Mouse (Mus musculus): ENCODE measurements around the gene Hist1h2ah.

Gene Hist1h2ah

DNA sequence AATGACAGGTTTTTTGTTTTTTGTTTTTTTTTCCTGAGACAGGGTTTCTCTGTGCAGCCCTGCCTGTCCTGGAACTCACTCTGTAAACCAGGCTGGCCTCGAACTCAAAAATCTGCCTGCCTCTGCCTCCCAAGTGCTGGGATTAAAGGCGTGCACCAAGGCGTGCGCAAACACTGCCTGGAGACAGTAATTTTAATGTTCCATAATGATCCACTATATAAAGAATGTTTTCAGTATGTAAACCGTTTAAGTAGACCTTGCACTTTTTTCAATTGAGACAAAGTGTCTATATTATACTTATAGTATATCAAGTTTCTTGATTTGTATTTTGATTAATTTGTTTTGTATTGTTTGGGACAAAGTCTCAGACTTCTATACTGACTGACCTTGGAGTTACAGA, 4.0 kb upstream of the Hist1h2ah start:
- no peak for DNase-seq (ENCODE audit: low spot score)

DNA sequence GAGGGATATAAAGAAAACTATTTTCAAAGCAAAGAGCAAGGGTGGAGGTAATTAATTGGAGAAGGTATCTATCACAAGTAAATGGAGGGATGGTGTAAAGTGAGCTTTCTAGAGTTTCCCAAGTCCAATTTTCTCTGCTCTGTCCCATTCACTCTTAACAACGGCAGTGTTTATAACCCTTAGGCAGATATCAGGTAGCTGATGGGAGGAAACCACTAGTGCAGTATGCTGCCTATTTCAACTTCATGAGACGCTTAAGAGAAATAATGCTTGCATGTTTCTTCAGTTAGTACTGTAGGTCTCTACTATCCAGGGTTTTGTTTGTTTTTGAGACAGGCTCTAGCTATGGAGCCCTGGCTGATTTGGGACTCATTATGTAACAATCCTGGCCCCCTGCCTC, 2.0 kb upstream of the Hist1h2ah start:
- no peak for DNase-seq (ENCODE audit: low spot score)

- no peak for DNase-seq (ENCODE audit: low spot score)
Observed at GRCm38 (mm10) chr13:22036986-22037385, 1.6 kb upstream of the Hist1h2ah start.

DNA sequence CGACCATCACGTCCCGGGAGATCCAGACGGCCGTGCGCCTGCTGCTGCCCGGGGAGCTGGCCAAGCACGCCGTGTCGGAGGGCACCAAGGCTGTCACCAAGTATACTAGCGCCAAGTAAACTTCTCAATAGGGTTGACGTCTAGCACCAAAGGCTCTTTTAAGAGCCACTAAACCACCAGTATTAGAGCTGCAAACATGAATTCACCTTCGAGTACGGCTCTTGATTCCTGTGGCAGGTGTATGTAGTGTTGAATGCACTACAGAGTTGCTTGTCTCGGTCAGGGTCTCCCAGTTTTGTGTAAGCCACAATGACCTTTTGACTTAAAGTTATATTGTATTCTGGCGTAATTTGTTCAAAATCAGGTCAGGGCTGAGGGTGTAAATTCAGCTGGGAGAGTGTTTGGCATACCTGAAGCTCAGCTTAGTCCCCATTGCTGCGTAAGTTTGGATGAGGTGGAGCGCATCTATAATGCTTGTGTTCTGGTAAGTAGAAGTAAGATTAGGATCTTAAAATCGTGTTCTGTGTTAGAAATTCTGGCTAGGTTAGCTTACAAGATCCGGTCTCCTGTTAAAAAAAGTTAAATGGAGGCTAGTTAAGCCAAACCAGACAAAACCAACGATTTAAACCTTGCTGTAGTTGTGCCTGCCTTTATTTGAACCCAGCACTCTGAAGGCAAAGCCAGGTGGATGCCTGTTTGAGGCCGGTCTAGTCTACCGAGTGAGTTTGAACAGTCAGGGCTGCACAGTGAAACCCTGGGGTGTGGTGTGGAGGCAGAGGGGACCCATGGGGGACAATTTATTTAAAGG, 985 bp upstream of the Hist1h2ah start:
- no peak for DNase-seq (ENCODE audit: low spot score)

GRCm38 (mm10) chr13:22034443-22035266, 713 bp downstream of the Hist1h2ah start:
- no peak for DNase-seq (ENCODE audit: low spot score)

- DNase-seq (ENCODE audit: low spot score): no peak
Observed at GRCm38 (mm10) chr13:22033741-22034442, 1.5 kb downstream of the Hist1h2ah start.

DNA sequence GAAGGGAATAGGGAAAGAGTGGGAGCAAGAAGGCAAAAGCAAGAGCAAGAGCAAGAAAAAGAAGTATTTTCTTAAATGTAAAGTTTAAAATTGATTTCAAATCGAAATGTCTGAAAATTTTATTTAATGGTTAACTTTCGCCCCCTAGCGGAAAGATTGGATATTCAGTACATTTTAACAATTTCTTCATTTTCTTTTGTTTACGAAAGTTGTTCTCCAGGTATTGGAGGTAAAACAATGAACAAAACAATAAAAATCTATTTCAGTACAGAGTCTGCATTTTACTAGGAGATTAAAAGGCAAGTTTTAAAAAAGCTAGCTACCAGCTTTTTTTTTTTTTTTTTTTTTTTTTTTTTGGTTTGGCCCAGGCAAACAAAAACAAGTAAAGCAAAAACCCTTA, 4.9 kb downstream of the Hist1h2ah start:
- DNase-seq (ENCODE audit: low spot score): no peak

DNA sequence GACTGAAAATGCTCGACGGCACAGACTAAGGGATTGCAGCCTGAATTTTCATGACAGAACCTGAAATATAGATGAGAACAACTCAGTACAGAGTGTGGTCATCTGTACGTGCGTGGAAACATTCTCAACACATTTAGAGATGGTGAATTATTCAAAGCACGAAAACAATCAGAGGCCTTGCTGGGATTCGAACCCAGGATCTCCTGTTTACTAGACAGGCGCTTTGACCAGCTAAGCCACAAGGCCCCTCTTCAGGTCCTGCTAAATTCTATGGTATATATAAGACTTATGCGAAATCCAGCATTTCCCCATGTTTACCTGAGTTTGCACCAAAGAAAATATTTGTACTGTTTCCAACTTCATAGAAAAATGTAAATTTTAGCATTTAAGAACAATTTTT, 5.4 kb downstream of the Hist1h2ah start:
- DNase-seq (ENCODE audit: low spot score): no peak

DNA sequence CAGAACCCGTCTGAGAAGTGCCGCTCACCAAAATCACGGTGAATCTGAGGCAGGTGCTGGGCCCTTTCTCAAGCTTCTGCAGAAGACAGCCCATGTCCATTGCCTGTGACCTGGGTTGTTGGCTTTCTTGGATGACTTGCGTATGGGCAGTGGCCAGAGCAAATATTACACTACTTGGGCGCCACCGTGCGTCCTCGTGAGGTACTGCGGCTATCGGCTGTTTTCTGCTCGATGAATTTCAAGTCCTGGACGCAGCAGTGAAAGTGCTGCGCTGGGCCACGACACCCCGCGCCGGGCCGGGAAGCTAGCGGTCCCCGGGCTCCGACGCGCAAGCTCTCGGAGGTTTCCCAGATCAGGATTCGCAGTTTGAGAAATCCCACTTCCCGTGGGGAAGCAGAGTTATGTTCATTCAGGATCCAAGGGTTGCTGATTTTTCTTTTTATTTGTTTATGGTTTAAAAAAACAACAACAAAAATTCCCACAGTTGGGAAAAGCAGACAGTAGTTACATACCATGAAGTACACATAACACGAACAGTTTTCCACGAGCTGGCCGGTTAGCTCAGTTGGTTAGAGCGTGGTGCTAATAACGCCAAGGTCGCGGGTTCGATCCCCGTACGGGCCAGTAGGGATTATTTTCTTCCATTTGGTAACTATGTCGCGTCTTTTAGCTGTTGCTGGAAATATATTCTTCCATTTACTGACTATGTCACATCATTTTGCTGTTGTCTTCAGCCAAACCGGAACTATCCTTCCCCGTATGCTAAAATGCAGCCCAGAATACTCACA, 6.5 kb downstream of the Hist1h2ah start:
- peak; percentile 94 for DNase-seq (ENCODE audit: low spot score)

DNA sequence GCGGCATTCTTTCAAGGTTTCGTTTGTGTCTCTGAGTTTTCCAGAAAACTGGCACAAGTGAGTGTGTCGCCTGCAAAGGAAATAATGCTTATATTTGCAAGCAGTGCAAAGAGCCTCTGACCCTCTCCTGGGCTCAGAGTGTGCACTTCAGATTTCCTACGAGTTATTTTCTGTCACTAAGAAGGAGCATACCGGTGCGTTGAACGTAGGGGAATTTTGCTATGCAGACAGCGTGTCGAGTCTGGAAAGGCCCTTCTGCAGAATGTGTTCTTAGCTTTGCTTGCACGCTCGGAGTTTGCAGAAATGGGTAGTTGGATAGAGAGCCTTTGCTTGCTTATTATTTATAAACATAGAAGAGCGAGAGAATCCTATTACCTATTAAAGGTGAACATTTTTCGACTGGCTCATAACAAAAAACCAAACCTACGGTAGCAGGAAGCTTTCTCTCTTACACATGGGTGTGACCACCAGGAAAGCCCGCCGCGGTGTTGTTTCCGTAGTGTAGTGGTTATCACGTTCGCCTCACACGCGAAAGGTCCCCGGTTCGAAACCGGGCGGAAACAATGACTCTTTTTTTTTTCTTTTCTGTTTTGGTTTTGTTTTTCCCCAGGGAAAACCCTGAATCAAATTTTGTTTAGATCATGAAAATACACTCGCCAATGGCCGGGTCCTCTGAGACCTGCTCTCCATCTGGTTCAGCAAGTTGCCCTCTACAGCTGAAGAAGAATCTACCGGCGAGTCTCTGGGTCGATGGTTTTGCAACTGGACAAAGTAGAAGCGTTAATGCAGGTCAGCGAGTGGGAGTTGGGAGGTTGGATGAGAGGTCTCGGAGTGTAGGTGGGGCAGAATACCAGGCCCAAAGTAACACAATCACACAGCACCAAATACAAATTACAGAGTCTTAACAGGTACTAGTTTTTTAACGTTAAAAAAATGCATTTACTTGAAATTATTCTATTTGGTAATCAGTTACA, 9.0 kb downstream of the Hist1h2ah start:
- peak; percentile 87 for DNase-seq (ENCODE audit: low spot score)

DNA sequence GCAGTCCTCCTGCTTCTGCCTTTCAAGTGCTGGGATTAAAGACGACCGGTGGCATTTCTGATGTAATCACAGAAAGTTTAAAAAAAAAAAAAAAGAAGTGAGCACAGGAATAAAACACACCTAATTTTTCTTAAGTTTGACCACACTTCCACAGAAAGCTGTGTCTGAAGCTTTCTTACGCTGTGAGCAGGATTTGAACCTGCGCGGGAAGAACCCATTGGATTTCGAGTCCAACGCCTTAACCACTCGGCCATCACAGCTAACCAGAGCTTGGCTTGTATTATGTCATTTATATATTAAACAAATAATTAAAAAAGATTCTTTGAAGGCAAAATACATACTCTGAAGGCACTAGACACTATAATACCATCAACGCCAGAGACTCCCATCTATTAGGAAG, 13.1 kb downstream of the Hist1h2ah start:
- peak; percentile 77 for DNase-seq (ENCODE audit: low spot score)

DNA sequence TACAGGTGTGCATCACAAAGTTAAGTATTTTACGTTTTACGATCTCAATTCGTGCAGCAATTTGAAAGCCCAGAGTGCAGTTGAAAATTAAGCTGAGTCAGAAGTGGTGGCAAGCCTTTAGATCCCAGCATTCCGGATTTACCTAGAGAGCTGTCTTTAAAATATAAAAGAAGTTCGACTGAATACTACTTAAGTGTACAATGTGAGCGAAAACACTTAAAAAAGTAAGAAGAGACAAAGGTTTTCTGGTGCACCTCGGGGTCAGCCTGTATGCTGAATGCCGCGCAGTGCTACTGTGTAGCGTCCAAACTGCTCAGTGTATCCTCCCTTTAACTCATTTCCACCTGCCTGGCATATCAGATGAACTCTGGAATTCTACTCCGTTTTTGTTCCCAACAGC, 13.8 kb downstream of the Hist1h2ah start:
- no peak for DNase-seq (ENCODE audit: low spot score)

- peak; percentile 66 for DNase-seq (ENCODE audit: low spot score)
Observed at GRCm38 (mm10) chr13:22020901-22021339, 14.4 kb downstream of the Hist1h2ah start.

GRCm38 (mm10) chr13:22019934-22020835, 15.2 kb downstream of the Hist1h2ah start:
- DNase-seq (ENCODE audit: low spot score): no peak

DNA sequence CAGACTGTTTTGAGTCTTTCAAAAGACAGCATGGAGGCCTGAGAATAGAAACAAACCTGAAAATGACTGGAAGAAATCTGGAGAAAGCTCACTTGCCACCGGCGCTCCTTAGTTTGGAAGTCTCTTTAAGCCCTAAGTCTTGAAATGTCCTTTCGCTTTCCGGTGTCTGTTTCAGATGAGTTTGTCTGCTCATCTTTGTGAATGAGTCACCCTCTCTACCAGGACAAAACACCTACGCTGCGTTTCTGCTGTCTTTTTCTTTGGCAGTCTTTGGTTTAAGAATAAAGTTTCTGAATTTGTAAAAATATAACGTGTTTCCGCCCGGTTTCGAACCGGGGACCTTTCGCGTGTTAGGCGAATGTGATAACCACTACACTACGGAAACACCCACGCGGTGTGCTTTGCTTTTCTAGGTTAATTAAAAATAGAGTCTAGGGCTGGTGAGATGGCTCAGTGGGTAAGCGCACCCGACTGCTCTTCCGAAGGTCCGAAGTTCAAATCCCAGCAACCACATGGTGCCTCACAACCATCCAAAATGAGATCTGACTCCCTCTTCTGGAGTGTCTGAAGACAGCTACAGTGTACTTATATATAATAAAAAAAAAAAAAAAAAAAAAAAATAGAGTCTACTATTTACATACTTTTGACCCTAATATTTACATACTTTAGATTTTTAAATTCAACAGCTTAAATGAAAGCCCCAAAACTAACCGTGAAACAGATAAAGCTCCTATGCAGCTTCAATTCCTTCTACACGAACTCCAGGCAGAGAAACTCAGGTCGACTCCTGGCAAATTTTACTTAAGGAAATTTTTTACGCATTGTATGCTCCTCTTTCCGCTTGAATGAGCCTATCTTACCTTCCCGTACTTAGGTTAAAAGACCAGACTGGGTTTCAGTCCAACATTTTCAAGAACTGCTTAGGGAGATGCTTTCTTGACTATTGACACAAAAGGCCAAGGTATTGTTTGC, 19.6 kb downstream of the Hist1h2ah start:
- DNase-seq (ENCODE audit: low spot score): peak; percentile 63

DNA sequence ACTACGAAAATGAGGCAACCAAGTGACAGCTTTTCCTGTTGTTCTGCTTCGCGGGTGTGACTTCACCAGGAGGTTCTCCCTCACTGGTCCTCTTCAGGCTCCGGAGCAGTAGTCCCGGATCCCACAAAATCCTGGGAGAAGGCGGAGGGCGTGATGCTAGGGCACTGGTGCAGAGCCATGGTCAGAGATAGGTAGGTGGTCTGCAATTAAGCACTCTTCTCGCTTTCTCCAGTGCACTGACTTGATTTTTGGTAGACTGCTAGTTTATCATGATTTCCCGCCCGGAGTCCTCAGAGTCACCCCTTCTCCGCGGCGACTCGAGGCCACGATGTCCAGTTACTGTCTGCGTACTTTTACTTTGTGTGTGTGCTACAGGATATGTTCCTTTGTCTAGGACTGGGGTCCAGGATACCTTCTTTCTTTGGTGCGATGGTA, 20.9 kb downstream of the Hist1h2ah start:
- no peak for DNase-seq (ENCODE audit: low spot score)

GRCm38 (mm10) chr13:22013716-22014115, 21.7 kb downstream of the Hist1h2ah start:
- DNase-seq (ENCODE audit: low spot score): no peak

DNA sequence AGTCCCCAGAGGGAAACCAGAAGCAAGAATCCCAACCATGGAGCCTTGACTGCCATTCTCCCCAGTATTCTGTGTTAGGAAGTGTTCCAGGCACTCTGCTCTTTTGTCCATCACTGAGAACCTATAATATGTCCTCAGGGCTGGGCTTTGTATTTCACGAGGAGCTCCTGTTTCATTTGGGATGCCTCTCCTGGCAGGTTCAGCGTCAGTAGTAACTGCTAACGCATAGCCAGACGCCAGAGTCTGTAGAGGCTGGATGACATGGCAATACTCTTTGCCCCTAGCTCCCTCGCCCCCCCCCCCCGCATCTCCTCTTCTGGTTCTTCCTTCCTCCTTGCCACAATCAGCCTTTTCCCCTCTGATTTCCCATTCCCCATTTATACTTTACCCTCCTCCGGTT, 25.7 kb downstream of the Hist1h2ah start, which contains the start of gene Prss16:
Gene Prss16, minus strand, starts transcription at position 101 of the 400 bp plus-strand sequence.
- no peak for DNase-seq (ENCODE audit: low spot score)

Measured in urinary bladder, postnatal 14 days (tissue).